Mouse (Mus musculus): Measurements from ENCODE around the gene Azgp1. TPM values are rescaled to one million over a fixed set of nuclear protein-coding genes. Genes with fewer than 3 reads are reported as not detected.
"Not testable (repeated sequence)": the region's sequence is repeated elsewhere in the genome, so short reads cannot be mapped to it uniquely, and the experiment has no call there.

Gene Azgp1
- polyA plus RNA-seq, 1 experiment: 0.12 TPM

DNA sequence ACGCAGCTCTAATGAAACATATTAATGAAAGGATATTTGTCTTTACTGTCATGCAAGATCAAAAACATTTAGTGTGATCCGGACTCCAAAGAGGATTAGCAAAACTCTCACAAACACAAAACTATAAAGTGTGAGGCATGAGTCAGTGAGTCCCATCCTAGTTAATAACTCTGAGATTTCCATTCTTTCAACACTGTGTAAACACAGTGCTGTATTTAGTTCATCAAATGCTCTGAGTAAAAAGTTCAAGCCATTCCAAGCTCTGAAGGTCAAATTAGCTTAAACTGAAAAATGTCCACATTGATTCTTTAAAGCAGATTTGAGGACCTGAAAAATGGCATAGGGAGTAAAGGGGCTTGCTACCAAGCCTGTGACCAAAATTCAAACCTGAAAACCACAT lies 2.2 kb upstream of the Azgp1 start:
- Histone ChIP-seq H3K27me3 (ENCODE audit: control insufficient read depth, insufficient read depth, low read length) (no peaks in the 10 kb centered on the region), H3K4me3 (ENCODE audit: control insufficient read depth, low read depth, low read length) (no peak overlapping the region), H3K36me3 (ENCODE audit: control insufficient read depth, insufficient read depth, low read length) (no peaks in the 10 kb centered on the region), H3K4me1 (ENCODE audit: control insufficient read depth, insufficient read depth, low read length) (no peaks in the 10 kb centered on the region; the same call in 1 of the 2 replicates), H3K27ac (ENCODE audit: control insufficient read depth, insufficient read depth, low read depth, low read length) (no peak overlapping the region)
- TF ChIP-seq CTCF (IDR thresholded peaks at IDR 0.05; ENCODE audit: control insufficient read depth, insufficient read depth, insufficient replicate concordance, low read depth, low read length) (no peak), POLR2A (IDR thresholded peaks at IDR 0.05; ENCODE audit: control insufficient read depth, low read depth, low read length) (no peak)

DNA sequence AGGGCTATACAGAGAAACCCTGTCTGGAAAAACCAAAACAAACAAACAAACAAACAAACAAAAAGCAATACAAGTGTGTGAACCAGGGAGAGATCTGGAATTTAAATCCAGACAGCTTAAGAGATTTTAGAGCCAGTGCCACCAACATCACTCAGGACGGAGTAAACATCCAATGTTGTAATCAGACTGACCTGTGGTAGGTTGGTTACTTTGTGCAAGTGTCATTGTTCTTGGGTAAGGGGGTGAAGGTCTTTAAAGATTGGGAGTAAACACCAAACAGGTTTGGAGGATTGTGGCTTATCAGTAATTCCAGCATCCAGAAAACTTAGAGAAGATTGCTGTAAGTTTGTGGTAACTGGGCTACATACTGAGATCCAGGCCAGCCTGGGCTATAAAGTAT lies 5.0 kb downstream of the Azgp1 start:
- H3K4me3 ChIP-seq (ENCODE audit: control insufficient read depth, low read depth, low read length): no peak overlapping the region
- no peak overlapping the region for H3K27ac ChIP-seq (ENCODE audit: control insufficient read depth, insufficient read depth, low read depth, low read length)
- H3K36me3 ChIP-seq (ENCODE audit: control insufficient read depth, insufficient read depth, low read length): no peaks in the 10 kb centered on the region
- H3K4me1 ChIP-seq (ENCODE audit: control insufficient read depth, insufficient read depth, low read length): no peaks in the 10 kb centered on the region; the same call in 1 of the 2 replicates
- TF ChIP-seq POLR2A (IDR thresholded peaks at IDR 0.05; ENCODE audit: control insufficient read depth, low read depth, low read length) (no peak), CTCF (IDR thresholded peaks at IDR 0.05; ENCODE audit: control insufficient read depth, insufficient read depth, insufficient replicate concordance, low read depth, low read length) (no peak)
- no peaks in the 10 kb centered on the region for H3K27me3 ChIP-seq (ENCODE audit: control insufficient read depth, insufficient read depth, low read length)

DNA sequence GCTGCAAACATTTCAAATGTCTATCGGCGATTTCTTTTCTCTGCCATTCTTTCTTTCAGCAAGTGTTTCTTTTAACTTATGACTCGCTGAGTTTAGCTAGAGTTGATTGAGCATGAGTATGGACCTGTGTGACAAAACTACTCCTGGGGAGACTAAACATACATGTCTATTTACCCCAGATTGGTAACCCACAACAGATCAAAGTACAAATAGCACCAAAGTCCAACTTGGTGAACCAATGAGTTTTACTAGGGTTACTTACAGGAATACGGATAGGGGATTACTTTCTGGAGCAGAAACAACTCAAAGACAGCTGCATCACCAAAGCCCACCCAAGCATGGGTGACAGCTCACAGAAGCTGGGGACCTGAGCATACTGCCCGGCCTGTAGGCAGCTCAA lies 28.1 kb downstream of the Azgp1 start:
- Histone ChIP-seq H3K27me3 (ENCODE audit: control insufficient read depth, insufficient read depth, low read length) (no peaks in the 10 kb centered on the region), H3K4me1 (ENCODE audit: control insufficient read depth, insufficient read depth, low read length) (no peaks in the 10 kb centered on the region), H3K4me3 (ENCODE audit: control insufficient read depth, low read depth, low read length) (no peak overlapping the region), H3K27ac (ENCODE audit: control insufficient read depth, insufficient read depth, low read depth, low read length) (no peak overlapping the region), H3K36me3 (ENCODE audit: control insufficient read depth, insufficient read depth, low read length) (no peaks in the 10 kb centered on the region)
- TF ChIP-seq POLR2A (IDR thresholded peaks at IDR 0.05; ENCODE audit: control insufficient read depth, low read depth, low read length) (no peak), CTCF (IDR thresholded peaks at IDR 0.05; ENCODE audit: control insufficient read depth, insufficient read depth, insufficient replicate concordance, low read depth, low read length) (no peak)

DNA sequence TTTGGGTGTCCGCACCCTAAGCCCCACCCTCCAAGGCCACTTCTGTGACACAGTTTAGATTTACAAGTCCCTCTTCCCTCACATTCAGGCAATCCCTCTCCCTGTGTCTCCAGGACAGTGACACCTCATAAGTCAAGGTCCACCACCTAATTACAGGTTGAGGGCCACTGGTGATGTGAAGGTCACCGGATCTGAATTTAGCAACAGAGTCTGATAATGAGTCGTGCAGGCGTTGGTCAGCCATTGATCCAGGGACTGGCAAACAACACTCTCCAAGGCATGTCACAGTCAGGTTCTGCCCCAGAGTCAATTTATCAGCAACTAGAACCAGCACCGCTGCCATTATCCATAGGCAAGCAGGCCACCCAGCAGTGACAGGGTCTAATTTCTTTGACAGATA lies 31.1 kb downstream of the Azgp1 start:
- Histone ChIP-seq H3K4me1 (ENCODE audit: control insufficient read depth, insufficient read depth, low read length) (no peaks in the 10 kb centered on the region), H3K27me3 (ENCODE audit: control insufficient read depth, insufficient read depth, low read length) (no peaks in the 10 kb centered on the region), H3K36me3 (ENCODE audit: control insufficient read depth, insufficient read depth, low read length) (no peaks in the 10 kb centered on the region), H3K27ac (ENCODE audit: control insufficient read depth, insufficient read depth, low read depth, low read length) (no peak overlapping the region), H3K4me3 (ENCODE audit: control insufficient read depth, low read depth, low read length) (no peak overlapping the region)
- TF ChIP-seq POLR2A (IDR thresholded peaks at IDR 0.05; ENCODE audit: control insufficient read depth, low read depth, low read length) (no peak), CTCF (IDR thresholded peaks at IDR 0.05; ENCODE audit: control insufficient read depth, insufficient read depth, insufficient replicate concordance, low read depth, low read length) (no peak)

DNA sequence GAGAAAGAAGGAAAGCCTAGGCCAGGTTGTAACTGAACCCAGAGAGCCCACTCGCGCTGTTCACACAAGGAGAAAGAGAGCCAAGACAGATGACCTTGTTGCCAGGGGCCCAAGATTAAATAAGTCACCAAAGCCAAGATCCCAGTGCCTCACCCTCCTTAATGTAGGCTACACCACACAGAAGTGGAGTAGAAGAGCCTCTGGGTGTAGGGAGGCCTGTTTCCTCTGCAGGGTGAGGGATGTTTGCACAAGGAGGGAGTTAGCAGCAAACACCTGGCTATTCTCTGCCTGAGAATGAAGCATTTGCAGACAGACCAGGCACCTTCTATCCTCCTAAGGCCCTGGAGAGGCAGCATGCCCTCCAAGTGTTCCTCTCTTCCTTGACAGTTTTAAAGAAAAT lies 35.2 kb downstream of the Azgp1 start:
- Histone ChIP-seq H3K27me3 (ENCODE audit: control insufficient read depth, insufficient read depth, low read length) (no peaks in the 10 kb centered on the region), H3K27ac (ENCODE audit: control insufficient read depth, insufficient read depth, low read depth, low read length) (no peak overlapping the region), H3K36me3 (ENCODE audit: control insufficient read depth, insufficient read depth, low read length) (no peaks in the 10 kb centered on the region), H3K4me3 (ENCODE audit: control insufficient read depth, low read depth, low read length) (no peak overlapping the region), H3K4me1 (ENCODE audit: control insufficient read depth, insufficient read depth, low read length) (no peaks in the 10 kb centered on the region)
- TF ChIP-seq CTCF (IDR thresholded peaks at IDR 0.05; ENCODE audit: control insufficient read depth, insufficient read depth, insufficient replicate concordance, low read depth, low read length): no peak
- TF ChIP-seq POLR2A (IDR thresholded peaks at IDR 0.05; ENCODE audit: control insufficient read depth, low read depth, low read length): no peak

DNA sequence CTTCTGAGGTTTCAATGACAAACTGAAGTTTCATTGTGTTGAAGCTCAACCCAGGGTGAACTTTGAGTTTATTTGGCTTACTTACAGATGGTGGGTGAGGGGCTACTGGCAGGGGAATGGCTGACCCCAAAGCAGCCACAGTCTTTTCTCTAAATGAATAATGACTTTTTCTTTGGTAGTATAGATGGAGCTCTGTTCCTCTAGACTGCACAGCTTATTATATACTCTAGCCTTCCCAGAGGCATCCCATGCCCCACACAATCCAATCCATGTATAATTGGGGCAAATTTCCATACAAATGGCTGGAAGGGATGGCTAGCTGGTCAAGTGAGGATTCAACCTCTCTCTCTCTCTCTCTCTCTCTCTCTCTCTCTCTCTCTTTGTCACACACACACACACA lies 35.7 kb downstream of the Azgp1 start:
- Histone ChIP-seq H3K4me3 (ENCODE audit: control insufficient read depth, low read depth, low read length) (no peak overlapping the region), H3K27me3 (ENCODE audit: control insufficient read depth, insufficient read depth, low read length) (no peaks in the 10 kb centered on the region), H3K4me1 (ENCODE audit: control insufficient read depth, insufficient read depth, low read length) (no peaks in the 10 kb centered on the region), H3K27ac (ENCODE audit: control insufficient read depth, insufficient read depth, low read depth, low read length) (no peak overlapping the region), H3K36me3 (ENCODE audit: control insufficient read depth, insufficient read depth, low read length) (no peaks in the 10 kb centered on the region)
- TF ChIP-seq CTCF (IDR thresholded peaks at IDR 0.05; ENCODE audit: control insufficient read depth, insufficient read depth, insufficient replicate concordance, low read depth, low read length) (no peak), POLR2A (IDR thresholded peaks at IDR 0.05; ENCODE audit: control insufficient read depth, low read depth, low read length) (no peak)

DNA sequence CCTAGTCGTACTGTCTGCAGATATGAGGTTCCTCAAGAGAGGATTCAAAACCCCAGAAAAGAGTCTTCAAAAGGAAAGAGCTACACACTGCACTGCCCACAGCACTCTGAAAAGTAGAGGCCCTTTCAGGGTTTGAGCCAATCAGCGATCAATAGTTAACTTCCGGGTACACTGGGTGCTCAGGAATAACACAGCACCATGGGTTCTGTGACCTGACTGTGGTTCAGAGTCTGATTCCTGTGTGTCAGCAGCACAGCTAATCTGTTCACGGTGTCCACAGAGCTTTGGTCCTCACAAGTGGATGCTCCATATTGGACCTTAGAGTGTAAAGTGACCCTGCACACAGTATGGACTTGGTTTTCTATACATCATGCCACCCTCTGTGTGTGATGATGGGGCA lies 38.3 kb downstream of the Azgp1 start:
- H3K4me1 ChIP-seq (ENCODE audit: control insufficient read depth, insufficient read depth, low read length); H3K27ac ChIP-seq (ENCODE audit: control insufficient read depth, insufficient read depth, low read depth, low read length); H3K27me3 ChIP-seq (ENCODE audit: control insufficient read depth, insufficient read depth, low read length); H3K4me3 ChIP-seq (ENCODE audit: control insufficient read depth, low read depth, low read length); H3K36me3 ChIP-seq (ENCODE audit: control insufficient read depth, insufficient read depth, low read length): not testable (repeated sequence)

DNA sequence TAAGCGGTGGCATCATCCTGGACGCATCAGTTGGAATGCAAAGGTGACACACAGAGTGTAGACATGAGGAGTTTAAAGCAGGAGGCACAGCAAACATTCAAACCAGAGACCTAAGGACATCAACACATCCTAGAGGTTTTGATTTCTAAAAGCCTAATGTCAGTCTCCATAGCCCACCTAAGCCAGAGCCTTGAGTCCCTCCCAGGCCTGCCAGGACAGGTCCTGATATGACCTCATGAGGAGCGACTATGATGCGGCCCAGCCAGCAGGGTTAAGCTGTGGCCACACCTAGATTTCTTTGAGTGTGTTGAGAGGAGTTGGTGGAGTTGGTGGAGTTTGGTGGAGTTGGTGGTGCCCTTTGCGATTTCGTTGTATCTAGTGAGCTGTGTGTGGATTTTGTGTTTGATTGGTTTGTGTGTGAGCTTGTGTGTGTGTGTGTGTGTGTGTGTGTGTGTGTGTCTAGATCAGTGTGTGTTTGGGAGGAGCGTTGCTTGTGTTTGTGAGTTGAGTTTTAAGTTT lies 39.7 kb downstream of the Azgp1 start, which contains the start of the genes Smok3a and Smok3b:
Smok3a (plus strand) TSS at position 301 of the 519 bp plus-strand sequence.
Smok3b (plus strand) TSS at position 469 of the 519 bp plus-strand sequence.
- not testable (repeated sequence) for H3K27ac ChIP-seq (ENCODE audit: control insufficient read depth, insufficient read depth, low read depth, low read length); H3K36me3 ChIP-seq (ENCODE audit: control insufficient read depth, insufficient read depth, low read length); H3K4me1 ChIP-seq (ENCODE audit: control insufficient read depth, insufficient read depth, low read length); H3K27me3 ChIP-seq (ENCODE audit: control insufficient read depth, insufficient read depth, low read length)
- peak within 1 kb of the TSS; percentile 35; the same call in 1 of the 2 replicates for H3K4me3 ChIP-seq (ENCODE audit: control insufficient read depth, low read depth, low read length)

Other genes with a start within 250 kb of the Azgp1 start
- 0.97 and 0.98 TPM in 2 replicates for gene Nyap1, start 239.9 kb upstream of the Azgp1 start, polyA plus RNA-seq (2012; rRNA removed)
- gene Tsc22d4, start 235.8 kb upstream of the Azgp1 start, polyA plus RNA-seq (2012; rRNA removed): 423 and 435 TPM in 2 replicates
- 48.3 and 60.4 TPM in 2 replicates for gene Ppp1r35, start 202.7 kb upstream of the Azgp1 start, polyA plus RNA-seq (2012; rRNA removed)
- gene Mepce, start 193.9 kb upstream of the Azgp1 start, polyA plus RNA-seq (2012; rRNA removed): 103 and 114 TPM in 2 replicates
- 10.9 and 12.3 TPM in 2 replicates for gene Zcwpw1, start 193.7 kb upstream of the Azgp1 start, polyA plus RNA-seq (2012; rRNA removed)
- 2.5 and 4.4 TPM in 2 replicates for gene Pilra, start 145.2 kb upstream of the Azgp1 start, polyA plus RNA-seq (2012; rRNA removed)
- 0.89 TPM in 1 of 2 replicates, not detected in the other for gene Pilrb1, start 123.4 kb upstream of the Azgp1 start, polyA plus RNA-seq (2012; rRNA removed)
- gene Pilrb2, start 109.7 kb upstream of the Azgp1 start, polyA plus RNA-seq (2012; rRNA removed): not detected in 2 replicates
- gene Cyp3a13, start 59.9 kb upstream of the Azgp1 start, polyA plus RNA-seq (2012; rRNA removed): not detected in 2 replicates
- 0.02 TPM in 1 of 2 replicates, not detected in the other for gene Gjc3, start 18.4 kb upstream of the Azgp1 start, polyA plus RNA-seq (2012; rRNA removed)
- 9.6 and 11.7 TPM in 2 replicates for gene Smok3a, start 39.7 kb downstream of the Azgp1 start, polyA plus RNA-seq (2012; rRNA removed)
- 13.1 and 13.5 TPM in 2 replicates for gene Smok3b, start 39.9 kb downstream of the Azgp1 start, polyA plus RNA-seq (2012; rRNA removed)
- 9.7 and 10.4 TPM in 2 replicates for gene Smok3c, start 71.7 kb downstream of the Azgp1 start, polyA plus RNA-seq (2012; rRNA removed)
- 3.4 and 4.0 TPM in 2 replicates for gene Zkscan1, start 103.6 kb downstream of the Azgp1 start, polyA plus RNA-seq (2012; rRNA removed)
- gene Zscan21, start 135.4 kb downstream of the Azgp1 start, polyA plus RNA-seq (2012; rRNA removed): 51.4 and 58.2 TPM in 2 replicates
- 1.8 and 2.2 TPM in 2 replicates for gene Zfp113, start 174.2 kb downstream of the Azgp1 start, polyA plus RNA-seq (2012; rRNA removed)
- gene Cops6, start 179.6 kb downstream of the Azgp1 start, polyA plus RNA-seq (2012; rRNA removed): 148 and 160 TPM in 2 replicates
- gene Ap4m1, start 190.5 kb downstream of the Azgp1 start, polyA plus RNA-seq (2012; rRNA removed): 65.6 and 70.3 TPM in 2 replicates
- gene Mcm7, start 190.9 kb downstream of the Azgp1 start, polyA plus RNA-seq (2012; rRNA removed): 93.6 and 96.0 TPM in 2 replicates
- 141 and 154 TPM in 2 replicates for gene Taf6, start 205.9 kb downstream of the Azgp1 start, polyA plus RNA-seq (2012; rRNA removed)
- 1.6 and 1.7 TPM in 2 replicates for gene Cnpy4, start 206.0 kb downstream of the Azgp1 start, polyA plus RNA-seq (2012; rRNA removed)
- 5.4 and 6.2 TPM in 2 replicates for gene Mblac1, start 212.8 kb downstream of the Azgp1 start, polyA plus RNA-seq (2012; rRNA removed)
- gene Nxpe5, start 244.4 kb downstream of the Azgp1 start, polyA plus RNA-seq (2012; rRNA removed): 0.14 and 0.19 TPM in 2 replicates

All from testis, adult 2 months (tissue).